Mouse (Mus musculus) olfactory bulb, adult 2 months (tissue): ENCODE results near the gene Dnm2.

Experiments used
- CTCF ChIP-seq: fragments of 200-500 bp; IDR thresholded peaks from 2 replicates; pipeline ENCODE4 v1.5.1; 2012; ENCODE audit warnings: low read depth, mild to moderate bottlenecking, low read length, moderate library complexity; ENCODE audit not compliant: insufficient read depth
- POLR2A ChIP-seq: fragments of 200-500 bp; IDR thresholded peaks from 2 replicates; pipeline ENCODE4 v1.6.1; 2012; ENCODE audit warnings: mild to moderate bottlenecking, low read depth, low read length, moderate library complexity; ENCODE audit not compliant: insufficient read depth

DNA sequence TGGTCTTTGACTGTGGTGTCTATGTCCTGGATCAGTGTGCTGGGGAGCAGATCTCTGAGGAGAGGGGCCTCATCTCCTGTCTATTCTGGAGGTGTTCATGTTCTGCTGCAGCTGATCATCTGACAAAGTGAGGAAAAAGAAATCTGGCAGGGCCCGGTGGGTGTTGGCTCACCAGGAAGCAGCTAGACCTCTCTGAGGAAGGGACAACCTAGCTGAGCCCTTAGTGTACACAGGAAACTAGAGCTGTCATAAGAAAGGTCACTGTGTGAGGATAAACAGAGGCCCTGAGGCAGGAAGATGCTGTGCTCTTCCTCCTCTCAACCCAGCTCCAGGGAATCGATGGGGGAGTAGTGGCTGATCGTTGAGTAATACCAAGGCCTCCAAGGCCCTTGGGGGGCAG lies 25.6 kb downstream of the Dnm2 start:
- TF ChIP-seq CTCF (no peak), POLR2A (no peak)
